Mouse (Mus musculus): ENCODE results near the gene Olfr159.

GRCm38 (mm10) chr4:43757213-43757612 is 13.6 kb downstream of the Olfr159 start:
- TF ChIP-seq MYOD1 (IDR thresholded peaks at IDR 0.05; ENCODE audit: control insufficient read depth, insufficient read length, low read depth) (no peak), CTCF (IDR thresholded peaks at IDR 0.05; ENCODE audit: control insufficient read depth, insufficient read depth, insufficient read length) (no peak), MAX (IDR thresholded peaks at IDR 0.05) (no peak)

Measured in C2C12 (cell line).